Mouse (Mus musculus): ENCODE measurements at regions not wholly inside any gene's neighbourhood (a gene's known extent, or its start where the extent isn't known, plus 50 kb on each side); places are given as distances from the start of the nearest gene placed in this dataset.

GRCm38 (mm10) chr15:97572639-97573038 lies 133.0 kb downstream of the Rpap3 start:
- Histone ChIP-seq H3K4me1 (ENCODE audit: control insufficient read depth, insufficient read depth, low read length) (no peaks in the 10 kb centered on the region), H3K9me3 (replicated peaks; ENCODE audit: control insufficient read depth, insufficient read depth, low read length, poor library complexity, severe bottlenecking) (no peaks in the 10 kb centered on the region), H3K9ac (ENCODE audit: low read depth, poor library complexity, severe bottlenecking) (no peak overlapping the region), H3K36me3 (ENCODE audit: control insufficient read depth, insufficient read depth, low read length, poor library complexity, severe bottlenecking) (no peaks in the 10 kb centered on the region), H3K27ac (ENCODE audit: insufficient read depth, low read length) (no peak overlapping the region), H3K4me3 (ENCODE audit: low read depth, low read length) (no peak overlapping the region), H3K27me3 (ENCODE audit: control insufficient read depth, insufficient read depth, low read length, poor library complexity, severe bottlenecking) (no peaks in the 10 kb centered on the region)
- TF ChIP-seq CTCF (IDR thresholded peaks at IDR 0.05; ENCODE audit: low read depth, low read length) (no peak), POLR2A (IDR thresholded peaks at IDR 0.05; ENCODE audit: insufficient read depth, low read length) (no peak), EP300 (IDR thresholded peaks at IDR 0.05; ENCODE audit: insufficient read depth, low read depth, low read length) (no peak)

GRCm38 (mm10) chr15:97571885-97572284 lies 133.7 kb downstream of the Rpap3 start:
- Histone ChIP-seq H3K36me3 (ENCODE audit: control insufficient read depth, insufficient read depth, low read length, poor library complexity, severe bottlenecking) (no peaks in the 10 kb centered on the region), H3K4me3 (ENCODE audit: low read depth, low read length) (no peak overlapping the region)
- TF ChIP-seq CTCF (IDR thresholded peaks at IDR 0.05; ENCODE audit: low read depth, low read length) (no peak), POLR2A (IDR thresholded peaks at IDR 0.05; ENCODE audit: insufficient read depth, low read length) (no peak), EP300 (IDR thresholded peaks at IDR 0.05; ENCODE audit: insufficient read depth, low read depth, low read length) (no peak)

GRCm38 (mm10) chr15:97560096-97560495 lies 145.5 kb downstream of the Rpap3 start:
- Histone ChIP-seq H3K9ac (ENCODE audit: low read depth, poor library complexity, severe bottlenecking) (no peak overlapping the region), H3K36me3 (ENCODE audit: control insufficient read depth, insufficient read depth, low read length, poor library complexity, severe bottlenecking) (no peaks in the 10 kb centered on the region), H3K9me3 (replicated peaks; ENCODE audit: control insufficient read depth, insufficient read depth, low read length, poor library complexity, severe bottlenecking) (peaks cover 40% of the 10 kb centered on the region), H3K27me3 (ENCODE audit: control insufficient read depth, insufficient read depth, low read length, poor library complexity, severe bottlenecking) (no peaks in the 10 kb centered on the region), H3K27ac (ENCODE audit: insufficient read depth, low read length) (no peak overlapping the region), H3K4me1 (ENCODE audit: control insufficient read depth, insufficient read depth, low read length) (no peaks in the 10 kb centered on the region), H3K4me3 (ENCODE audit: low read depth, low read length) (no peak overlapping the region)
- TF ChIP-seq POLR2A (IDR thresholded peaks at IDR 0.05; ENCODE audit: insufficient read depth, low read length): no peak
- TF ChIP-seq EP300 (IDR thresholded peaks at IDR 0.05; ENCODE audit: insufficient read depth, low read depth, low read length): no peak
- TF ChIP-seq CTCF (IDR thresholded peaks at IDR 0.05; ENCODE audit: low read depth, low read length): no peak

More at GRCm38 (mm10) chr15:97571885-97572284, 133.7 kb downstream of the Rpap3 start:
- Histone ChIP-seq H3K4me1 (ENCODE audit: control insufficient read depth, insufficient read depth, low read length) (no peaks in the 10 kb centered on the region), H3K27ac (ENCODE audit: insufficient read depth, low read length) (no peak overlapping the region), H3K9me3 (replicated peaks; ENCODE audit: control insufficient read depth, insufficient read depth, low read length, poor library complexity, severe bottlenecking) (no peaks in the 10 kb centered on the region), H3K27me3 (ENCODE audit: control insufficient read depth, insufficient read depth, low read length, poor library complexity, severe bottlenecking) (no peaks in the 10 kb centered on the region), H3K9ac (ENCODE audit: low read depth, poor library complexity, severe bottlenecking) (no peak overlapping the region)

- no peaks in the 10 kb centered on the region for H3K36me3 ChIP-seq (ENCODE audit: control insufficient read depth, insufficient read depth, low read length, poor library complexity, severe bottlenecking)
- TF ChIP-seq POLR2A (IDR thresholded peaks at IDR 0.05; ENCODE audit: insufficient read depth, low read length) (no peak), CTCF (IDR thresholded peaks at IDR 0.05; ENCODE audit: low read depth, low read length) (no peak), EP300 (IDR thresholded peaks at IDR 0.05; ENCODE audit: insufficient read depth, low read depth, low read length) (no peak)
Observed at GRCm38 (mm10) chr15:97558725-97559124, 146.9 kb downstream of the Rpap3 start.

GRCm38 (mm10) chr15:97548354-97548753 lies 157.3 kb downstream of the Rpap3 start:
- Histone ChIP-seq H3K9ac (ENCODE audit: low read depth, poor library complexity, severe bottlenecking) (no peak overlapping the region), H3K4me3 (ENCODE audit: low read depth, low read length) (no peak overlapping the region), H3K36me3 (ENCODE audit: control insufficient read depth, insufficient read depth, low read length, poor library complexity, severe bottlenecking) (no peaks in the 10 kb centered on the region), H3K27ac (ENCODE audit: insufficient read depth, low read length) (no peak overlapping the region), H3K4me1 (ENCODE audit: control insufficient read depth, insufficient read depth, low read length) (no peaks in the 10 kb centered on the region), H3K9me3 (replicated peaks; ENCODE audit: control insufficient read depth, insufficient read depth, low read length, poor library complexity, severe bottlenecking) (peaks cover 14% of the 10 kb centered on the region), H3K27me3 (ENCODE audit: control insufficient read depth, insufficient read depth, low read length, poor library complexity, severe bottlenecking) (no peaks in the 10 kb centered on the region)
- TF ChIP-seq EP300 (IDR thresholded peaks at IDR 0.05; ENCODE audit: insufficient read depth, low read depth, low read length) (no peak), CTCF (IDR thresholded peaks at IDR 0.05; ENCODE audit: low read depth, low read length) (no peak), POLR2A (IDR thresholded peaks at IDR 0.05; ENCODE audit: insufficient read depth, low read length) (no peak)

More at GRCm38 (mm10) chr15:97558725-97559124, 146.9 kb downstream of the Rpap3 start:
- no peaks in the 10 kb centered on the region for H3K27me3 ChIP-seq (ENCODE audit: control insufficient read depth, insufficient read depth, low read length, poor library complexity, severe bottlenecking)
- H3K4me3 ChIP-seq (ENCODE audit: low read depth, low read length): no peak overlapping the region
- no peaks in the 10 kb centered on the region for H3K4me1 ChIP-seq (ENCODE audit: control insufficient read depth, insufficient read depth, low read length)
- H3K27ac ChIP-seq (ENCODE audit: insufficient read depth, low read length): no peak overlapping the region
- H3K9ac ChIP-seq (ENCODE audit: low read depth, poor library complexity, severe bottlenecking): no peak overlapping the region
- peaks cover 44% of the 10 kb centered on the region for H3K9me3 ChIP-seq (replicated peaks; ENCODE audit: control insufficient read depth, insufficient read depth, low read length, poor library complexity, severe bottlenecking)

GRCm38 (mm10) chr15:97545034-97545433 lies 160.6 kb downstream of the Rpap3 start:
- Histone ChIP-seq H3K4me1 (ENCODE audit: control insufficient read depth, insufficient read depth, low read length) (no peaks in the 10 kb centered on the region), H3K9me3 (replicated peaks; ENCODE audit: control insufficient read depth, insufficient read depth, low read length, poor library complexity, severe bottlenecking) (peaks cover 14% of the 10 kb centered on the region), H3K27me3 (ENCODE audit: control insufficient read depth, insufficient read depth, low read length, poor library complexity, severe bottlenecking) (no peaks in the 10 kb centered on the region), H3K27ac (ENCODE audit: insufficient read depth, low read length) (no peak overlapping the region), H3K4me3 (ENCODE audit: low read depth, low read length) (no peak overlapping the region), H3K9ac (ENCODE audit: low read depth, poor library complexity, severe bottlenecking) (no peak overlapping the region), H3K36me3 (ENCODE audit: control insufficient read depth, insufficient read depth, low read length, poor library complexity, severe bottlenecking) (no peaks in the 10 kb centered on the region)
- TF ChIP-seq POLR2A (IDR thresholded peaks at IDR 0.05; ENCODE audit: insufficient read depth, low read length) (no peak), CTCF (IDR thresholded peaks at IDR 0.05; ENCODE audit: low read depth, low read length) (peak; percentile 18)

Data from ES-Bruce4 (cell line).